Mouse (Mus musculus) myocyte (in vitro differentiated cells): ENCODE results near the gene Usp36.

Experiments used
- CEBPB ChIP-seq: IDR thresholded peaks from 2 replicates; pipeline ENCODE4 v1.6.1; 2011; ENCODE audit warnings: mild to moderate bottlenecking, moderate library complexity; ENCODE audit not compliant: poor library complexity, insufficient read depth, severe bottlenecking
- REST ChIP-seq: IDR thresholded peaks from one replicate; pipeline ENCODE4 v1.6.1; 2011; ENCODE audit warnings: mild to moderate bottlenecking, control low read depth, moderate library complexity; ENCODE audit not compliant: insufficient read depth, insufficient read length

GRCm38 (mm10) chr11:118259580-118259979, 30.5 kb downstream of the Usp36 start:
- TF ChIP-seq CEBPB (no peak), REST (no peak)
